Mouse (Mus musculus) intestine, embryonic 16.5 days (tissue): ENCODE data around the gene Epb42. TPM values are rescaled to one million over a fixed set of nuclear protein-coding genes. Genes with fewer than 3 reads are reported as not detected.
"Not testable (repeated sequence)": the region's sequence is repeated elsewhere in the genome, so short reads cannot be mapped to it uniquely, and the experiment has no call there.

Experiments
- ATAC-seq: fragments of 200-750 bp; cut with Nextera tagmentation; 2 replicates; pipeline ENCODE4 v1.8.0; 2017; ENCODE audit warnings: moderate TSS enrichment, moderate library complexity
- H3K27ac ChIP-seq: fragments of 300-500 bp; sonication (generic); 2 replicates; pipeline ENCODE4 v1.5.1; 2014; ENCODE audit warnings: mild to moderate bottlenecking, low read length
- H3K27me3 ChIP-seq: fragments of 300-500 bp; sonication (generic); replicated peaks from 2 replicates; pipeline ENCODE4 v1.6.1; 2014; ENCODE audit warnings: low read length, control low read depth, mixed read lengths; ENCODE audit not compliant: control insufficient read depth, insufficient read depth
- H3K36me3 ChIP-seq: fragments of 300-500 bp; sonication (generic); 2 replicates; pipeline ENCODE4 v1.6.1; 2014; ENCODE audit warnings: low read length, control low read depth; ENCODE audit not compliant: control insufficient read depth, insufficient read depth
- H3K4me1 ChIP-seq: fragments of 300-500 bp; sonication (generic); 2 replicates; pipeline ENCODE4 v1.6.1; 2014; ENCODE audit warnings: low read length, control low read depth, mixed read lengths; ENCODE audit not compliant: control insufficient read depth, insufficient read depth
- H3K4me2 ChIP-seq: fragments of 300-500 bp; sonication (generic); 2 replicates; pipeline ENCODE4 v1.6.1; 2014; ENCODE audit warnings: low read depth, low read length, control low read depth
- H3K4me3 ChIP-seq: fragments of 300-500 bp; sonication (generic); 2 replicates; pipeline ENCODE4 v1.5.1; 2014; ENCODE audit warnings: mild to moderate bottlenecking, low read length
- H3K9ac ChIP-seq: fragments of 300-500 bp; sonication (generic); 2 replicates; pipeline ENCODE4 v1.6.1; 2014; ENCODE audit warnings: low read depth, low read length
- H3K9me3 ChIP-seq: fragments of 300-500 bp; sonication (generic); 2 replicates; pipeline ENCODE4 v1.6.1; 2016; ENCODE audit warnings: low read length, control low read depth; ENCODE audit not compliant: control insufficient read depth
- WGBS: fragments of 180-500 bp; shearing (Covaris S2); extraction: QIAGEN DNeasy Blood & Tissue Kit; methylation state at CpG from one replicate; pipeline ENCODE4 v1.1.7; 2014; 5-methylcytosine and 5-hydroxymethylcytosine counted together
- polyA plus RNA-seq: library from polyadenylated mRNA; unstranded; fragments of >200 nt; fragmentation: Nextera tagmentation; extraction: Ambion mirVana; gene quantifications from 2 replicates; pipeline ENCODE4 v1.2.1, GENCODE M21; 2015

The Epb42 gene
- polyA plus RNA-seq, 1 experiment from 2014 or later: 3.4 TPM

DNA sequence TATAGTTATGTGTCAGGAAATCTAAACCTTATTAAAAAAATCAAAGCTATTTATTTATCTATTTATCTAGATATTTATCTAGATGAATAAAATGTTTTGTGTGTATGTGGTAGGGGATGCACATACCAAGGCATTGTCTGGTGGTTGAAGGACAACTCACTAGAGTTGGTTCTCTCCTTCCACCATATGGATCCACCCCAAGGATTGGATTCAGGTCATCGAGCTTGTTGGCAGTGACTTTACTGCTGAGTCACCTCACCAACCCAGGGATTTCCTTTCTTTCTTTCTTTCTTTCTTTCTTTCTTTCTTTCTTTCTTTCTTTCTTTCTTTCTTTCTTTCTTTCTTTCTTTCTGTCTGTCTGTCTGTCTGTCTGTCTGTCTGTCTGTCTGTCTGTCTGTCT is 40.3 kb downstream of the Epb42 start:
- 78% methylated on average over 1 of the region's 1 CpGs for WGBS
- H3K4me1 ChIP-seq, H3K4me3 ChIP-seq, H3K4me2 ChIP-seq, H3K36me3 ChIP-seq, H3K27ac ChIP-seq, H3K9me3 ChIP-seq, ATAC-seq, H3K27me3 ChIP-seq, H3K9ac ChIP-seq: not testable (repeated sequence)

GRCm38 (mm10) chr2:120991196-120991595 is 45.7 kb downstream of the Epb42 start:
- H3K27ac ChIP-seq: no peak overlapping the region
- 77% methylated on average over 4 of the region's 4 CpGs for WGBS
- no peak overlapping the region for H3K9ac ChIP-seq
- H3K4me1 ChIP-seq: no peaks in the 10 kb centered on the region
- H3K4me2 ChIP-seq: no peak overlapping the region
- H3K9me3 ChIP-seq: no peaks in the 10 kb centered on the region
- H3K36me3 ChIP-seq: no peaks in the 10 kb centered on the region
- ATAC-seq: no peak
- H3K4me3 ChIP-seq: no peak overlapping the region
- H3K27me3 ChIP-seq: no peaks in the 10 kb centered on the region

DNA sequence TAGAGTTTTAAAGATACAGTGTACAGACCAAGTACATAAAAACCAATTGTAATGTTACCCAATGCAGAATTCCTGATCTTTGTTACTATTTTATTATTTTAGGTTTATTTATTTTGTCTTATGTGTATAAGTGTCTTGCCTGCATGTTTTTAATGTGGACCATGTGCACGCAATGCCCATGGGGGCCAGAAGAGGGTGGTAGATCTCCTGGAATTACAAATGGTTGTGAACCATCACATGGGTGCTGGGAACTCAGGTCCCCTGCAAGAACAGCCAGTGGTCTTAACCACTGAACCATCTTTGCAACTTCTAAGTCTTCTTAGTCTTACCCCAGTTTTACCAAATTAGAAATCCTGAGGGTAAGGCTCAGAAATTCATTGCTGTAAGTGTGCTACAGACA is 51.6 kb downstream of the Epb42 start:
- H3K9ac ChIP-seq: no peak overlapping the region
- no peaks in the 10 kb centered on the region for H3K4me1 ChIP-seq
- 94% methylated on average over 1 of the region's 1 CpGs for WGBS
- H3K9me3 ChIP-seq: no peaks in the 10 kb centered on the region
- no peak overlapping the region for H3K4me2 ChIP-seq
- ATAC-seq: no peak
- no peak overlapping the region for H3K27ac ChIP-seq
- no peak overlapping the region for H3K4me3 ChIP-seq
- H3K36me3 ChIP-seq: no peaks in the 10 kb centered on the region
- H3K27me3 ChIP-seq: no peaks in the 10 kb centered on the region

GRCm38 (mm10) chr2:120983611-120984010 is 53.3 kb downstream of the Epb42 start:
- H3K4me1 ChIP-seq: no peaks in the 10 kb centered on the region
- no peak overlapping the region for H3K27ac ChIP-seq
- no peak overlapping the region for H3K9ac ChIP-seq
- no peak overlapping the region for H3K4me3 ChIP-seq
- H3K27me3 ChIP-seq: no peaks in the 10 kb centered on the region
- no peaks in the 10 kb centered on the region for H3K9me3 ChIP-seq
- WGBS: 41% methylated on average over 2 of the region's 2 CpGs
- no peaks in the 10 kb centered on the region for H3K36me3 ChIP-seq
- ATAC-seq: no peak
- no peak overlapping the region for H3K4me2 ChIP-seq

DNA sequence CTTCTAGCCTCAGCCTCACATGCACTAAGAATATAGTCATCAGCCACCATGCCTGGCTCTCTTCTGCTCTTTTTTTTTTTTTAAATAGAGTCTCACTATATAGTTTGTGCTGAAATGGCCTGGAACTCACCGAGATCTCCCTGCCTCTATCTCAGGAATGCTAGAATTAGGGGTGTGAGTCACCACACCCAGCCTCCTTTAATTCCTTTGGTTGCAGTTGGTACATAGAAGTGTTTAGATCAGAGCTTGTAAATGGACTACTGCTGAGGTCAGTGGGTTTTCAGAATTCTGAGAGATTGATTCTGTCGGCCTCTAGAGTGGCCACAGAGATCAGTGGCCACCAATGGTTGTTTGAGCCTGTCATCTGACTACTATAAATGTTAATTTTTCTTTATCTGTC is 56.0 kb downstream of the Epb42 start:
- Histone ChIP-seq H3K9ac (no peak overlapping the region), H3K4me1 (no peaks in the 10 kb centered on the region), H3K27ac (no peak overlapping the region), H3K4me3 (no peak overlapping the region), H3K4me2 (no peak overlapping the region), H3K9me3 (no peaks in the 10 kb centered on the region), H3K36me3 (no peaks in the 10 kb centered on the region), H3K27me3 (no peaks in the 10 kb centered on the region)
- 50% methylated on average over 2 of the region's 2 CpGs for WGBS
- no peak for ATAC-seq

DNA sequence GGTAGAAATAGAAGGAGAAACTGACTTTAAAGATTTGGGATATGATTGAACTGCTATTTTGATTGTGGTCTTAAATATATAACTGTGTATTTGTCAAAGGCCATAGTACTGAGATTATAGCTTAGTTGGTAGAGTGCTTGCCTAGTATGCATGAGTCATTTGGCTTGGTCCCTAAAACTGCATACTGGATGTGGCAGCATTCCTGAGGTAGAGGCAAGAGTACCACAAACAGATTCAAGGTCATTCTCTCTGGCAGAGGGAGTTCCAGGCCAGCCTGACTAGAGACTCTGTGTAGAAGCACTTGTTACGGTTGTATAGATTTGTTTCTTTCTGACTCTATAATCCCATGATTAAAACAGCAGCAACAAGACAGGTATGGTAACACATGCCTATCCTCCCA is 57.1 kb downstream of the Epb42 start:
- Histone ChIP-seq H3K4me2 (no peak overlapping the region), H3K27me3 (no peaks in the 10 kb centered on the region), H3K9ac (no peak overlapping the region), H3K4me1 (no peaks in the 10 kb centered on the region), H3K27ac (no peak overlapping the region), H3K36me3 (no peaks in the 10 kb centered on the region), H3K9me3 (no peaks in the 10 kb centered on the region), H3K4me3 (no peak overlapping the region)
- no peak for ATAC-seq
- WGBS: 90% methylated on average over 1 of the region's 1 CpGs

DNA sequence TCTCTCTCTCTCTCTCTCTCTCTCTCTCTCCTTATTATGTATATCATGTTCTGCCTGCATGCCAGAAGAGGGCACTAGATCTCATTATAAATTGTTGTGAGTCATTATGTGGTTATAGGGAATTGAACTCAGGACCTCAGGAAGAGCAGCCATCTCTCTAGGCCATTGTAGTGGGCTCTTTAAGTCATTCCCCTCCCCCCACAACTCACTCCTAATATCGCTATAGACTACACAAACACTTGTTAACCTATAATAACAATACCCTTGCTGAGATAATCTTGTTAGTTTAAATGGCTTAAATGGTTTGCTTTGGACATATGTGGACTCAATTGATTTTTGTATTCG is 58.2 kb downstream of the Epb42 start:
- H3K9ac ChIP-seq: no peak overlapping the region
- H3K4me2 ChIP-seq: no peak overlapping the region
- H3K27me3 ChIP-seq: no peaks in the 10 kb centered on the region
- no peak for ATAC-seq
- no peak overlapping the region for H3K27ac ChIP-seq
- WGBS: 43% methylated on average over 2 of the region's 2 CpGs
- H3K4me1 ChIP-seq: no peaks in the 10 kb centered on the region
- no peaks in the 10 kb centered on the region for H3K36me3 ChIP-seq
- no peaks in the 10 kb centered on the region for H3K9me3 ChIP-seq
- no peak overlapping the region for H3K4me3 ChIP-seq

GRCm38 (mm10) chr2:120977926-120978692 is 58.8 kb downstream of the Epb42 start:
- H3K36me3 ChIP-seq: no peaks in the 10 kb centered on the region
- 78% methylated on average over 8 of the region's 8 CpGs for WGBS
- H3K9ac ChIP-seq: peak overlapping the region; percentile 87
- peak overlapping the region; percentile 74 for H3K4me2 ChIP-seq
- peak overlapping the region; percentile 66 for H3K4me3 ChIP-seq
- no peaks in the 10 kb centered on the region for H3K9me3 ChIP-seq
- ATAC-seq: no peak
- peaks cover under 1% of the 10 kb centered on the region; the same call in 1 of the 2 replicates for H3K4me1 ChIP-seq
- no peaks in the 10 kb centered on the region for H3K27me3 ChIP-seq
- H3K27ac ChIP-seq: no peak overlapping the region; the same call in 1 of the 2 replicates

DNA sequence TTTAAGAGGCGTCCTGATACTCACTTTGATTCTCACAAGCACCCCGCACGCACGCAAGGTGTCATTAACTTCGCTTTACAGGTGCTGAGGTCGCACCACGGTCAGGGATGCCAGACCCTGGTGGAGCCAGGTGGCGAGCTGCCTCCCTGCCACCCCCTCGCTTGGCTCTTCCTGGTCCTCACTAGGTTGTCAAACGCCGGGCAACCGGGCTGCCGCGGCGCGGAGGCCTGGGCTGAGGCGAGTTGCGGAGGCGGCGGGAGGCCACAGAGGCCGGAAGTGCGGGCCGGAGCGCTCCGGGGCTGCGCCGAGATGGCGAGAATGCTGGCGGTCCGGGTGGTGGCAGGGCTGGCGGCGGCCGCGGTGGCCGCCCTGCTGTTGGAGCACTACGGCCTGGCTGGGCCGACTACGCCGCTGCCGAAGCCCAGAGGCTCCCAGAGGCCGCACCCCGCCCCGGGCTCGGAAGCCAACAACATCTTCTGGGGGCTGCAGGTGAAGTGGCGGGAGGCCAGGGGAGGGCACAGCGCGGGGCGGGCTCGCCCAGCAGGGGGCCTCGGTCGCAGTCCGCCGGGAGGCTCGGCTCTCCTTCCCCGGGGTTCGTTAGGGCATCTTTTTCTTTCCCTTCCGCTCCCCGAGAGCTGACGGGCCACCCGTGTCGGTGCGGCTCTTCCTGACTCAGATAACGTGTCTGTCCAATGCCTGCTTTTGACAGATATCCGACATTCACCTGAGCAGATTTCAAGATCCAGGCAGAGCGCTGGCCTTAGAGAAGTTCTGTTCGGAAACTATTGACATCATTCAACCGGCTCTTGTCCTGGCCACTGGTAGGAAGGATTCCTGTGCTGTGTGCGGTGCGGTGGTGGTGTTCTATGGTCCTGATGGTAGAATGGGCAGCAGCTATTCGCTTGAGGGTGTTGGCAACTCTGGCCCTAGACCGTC is 59.6 kb downstream of the Epb42 start, which contains the start of gene Tmem62:
Gene Tmem62 (plus strand): TSS at position 28 of the 936 bp plus-strand sequence.
- Histone ChIP-seq H3K4me2 (peak within 1 kb of the TSS; percentile 74), H3K4me1 (peaks cover 3% of the 10 kb centered on the region; the same call in 1 of the 2 replicates), H3K36me3 (no peaks in the 10 kb centered on the region), H3K27ac (peak within 1 kb of the TSS; percentile 74), H3K27me3 (0 out of 2 replicates have a peak, but pooled peaks cover 2% of the 10 kb centered on the region), H3K4me3 (peak within 1 kb of the TSS; percentile 66), H3K9me3 (no peaks in the 10 kb centered on the region), H3K9ac (peak within 1 kb of the TSS; percentile 87)
- 2% methylated on average over 63 of the region's 71 CpGs for WGBS
- ATAC-seq: peak; percentile 92
